Mouse (Mus musculus) retina, adult 2 months (tissue): ENCODE data around the gene BC005624.
"Not testable (repeated sequence)": the region's sequence is repeated elsewhere in the genome, so short reads cannot be mapped to it uniquely, and the experiment has no call there.

Source experiments
- DNase-seq: peaks from one replicate; pipeline ENCODE4 v3.0.0-alpha.2; 2012; ENCODE audit warnings: low read depth, low spot score

The BC005624 gene

DNA sequence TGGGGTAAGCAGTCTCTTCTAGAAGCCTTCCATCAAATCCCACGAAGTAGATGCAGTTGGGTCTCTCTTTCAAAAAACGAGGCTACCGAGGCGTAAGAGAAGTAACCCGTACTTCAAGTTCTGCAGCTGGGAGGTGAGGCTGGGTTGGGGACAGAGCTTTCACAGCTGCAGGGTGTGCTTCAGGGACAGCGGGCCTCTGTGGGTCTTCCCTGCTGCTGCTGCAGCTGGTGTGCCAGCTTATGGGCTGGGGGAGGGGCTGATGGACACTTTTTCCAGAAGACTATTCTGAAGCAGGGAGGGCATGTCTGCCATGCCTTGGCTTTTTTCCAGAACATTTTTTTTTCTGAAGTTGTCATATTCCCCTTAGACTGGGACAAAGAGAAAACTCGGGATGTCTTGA, 1.0 kb upstream of the BC005624 start:
- no peak for DNase-seq

DNA sequence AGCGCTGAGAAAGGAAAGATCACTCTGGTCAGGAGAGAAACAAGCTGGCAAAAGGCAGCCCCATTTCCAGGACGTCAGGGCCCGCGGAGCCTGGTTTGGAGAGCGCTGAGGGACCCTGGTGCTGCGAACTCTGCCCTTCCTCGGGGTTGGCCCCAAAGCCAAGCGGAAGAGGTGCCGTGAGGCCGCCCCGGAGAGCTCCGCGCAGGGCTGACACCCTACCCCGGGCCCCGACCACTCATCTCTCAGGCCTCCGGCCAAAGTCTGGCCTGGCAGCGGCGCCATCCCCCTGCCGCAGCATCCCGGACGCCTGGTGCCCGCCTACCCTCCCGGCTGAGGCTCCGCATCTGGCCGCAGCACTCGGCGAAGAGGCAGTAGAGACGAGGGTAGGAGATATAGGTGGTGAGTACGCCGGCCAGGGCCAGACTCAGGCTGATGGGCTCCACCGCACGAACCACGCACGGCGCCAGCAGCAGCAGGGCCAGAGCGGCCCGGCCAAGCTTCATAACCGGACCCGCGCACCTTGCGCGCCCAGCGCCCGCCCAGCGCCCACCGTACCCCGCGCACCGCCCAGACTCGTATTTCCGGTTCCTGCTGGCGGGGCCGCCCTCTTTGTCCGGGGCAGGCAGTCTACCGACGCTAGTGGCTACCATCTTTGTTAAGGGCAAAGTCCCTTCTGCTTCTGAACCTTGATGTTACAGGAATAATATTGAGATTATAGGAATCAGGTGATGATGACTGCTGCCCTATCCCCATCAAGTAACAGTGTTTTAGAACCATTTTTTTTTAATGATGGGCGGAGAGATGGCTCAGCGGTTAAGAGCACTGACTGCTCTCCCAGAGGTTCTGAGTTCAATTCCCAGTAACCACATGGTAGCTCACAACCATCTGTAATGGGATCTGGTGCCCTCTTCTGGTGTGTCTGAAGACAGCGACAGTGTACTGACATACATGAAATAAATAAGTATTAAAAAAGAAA, 14.4 kb downstream of the BC005624 start, which contains the start of gene Tor1a:
Gene Tor1a (minus strand): TSS at position 582 of the 976 bp plus-strand sequence.
- DNase-seq, result peak; percentile 78

DNA sequence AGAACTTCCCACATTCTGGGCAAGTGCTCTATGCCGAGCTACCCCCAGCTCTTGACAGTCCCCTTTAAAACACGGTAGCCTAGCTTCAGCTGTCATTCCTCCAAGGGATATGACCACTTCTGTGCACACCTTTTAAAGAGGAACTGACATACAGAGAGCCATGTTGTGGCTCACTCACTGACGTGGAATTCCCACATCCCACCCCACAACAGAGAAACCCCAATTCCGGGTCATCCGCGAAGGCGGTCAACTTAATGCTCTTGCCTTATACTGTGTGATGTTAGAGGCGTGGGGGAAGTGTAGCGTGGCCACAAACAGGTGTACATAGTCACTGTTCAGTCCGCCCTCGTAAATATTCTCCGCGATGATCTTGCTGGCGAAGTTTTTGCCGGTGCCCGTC, 15.2 kb downstream of the BC005624 start:
- no peak for DNase-seq

DNA sequence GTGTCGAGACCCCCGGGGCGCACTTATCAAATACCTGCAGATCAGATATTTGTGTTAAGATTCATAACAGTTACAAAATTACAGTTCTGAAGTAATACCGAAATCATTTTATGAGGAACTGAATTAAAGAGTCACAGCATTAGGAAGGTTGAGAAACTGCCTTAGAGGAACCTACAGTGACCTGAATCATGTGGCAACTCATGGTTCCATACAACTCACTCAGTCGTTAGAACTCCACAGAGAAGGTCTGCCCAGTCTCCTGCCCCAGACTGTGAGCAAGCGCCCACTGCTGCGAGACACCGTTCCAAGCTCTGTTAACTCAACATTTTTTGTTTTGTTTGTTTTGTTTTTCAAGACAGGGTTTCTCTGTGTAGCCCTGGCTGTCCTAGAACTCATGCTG, 16.4 kb downstream of the BC005624 start:
- DNase-seq, result no peak

DNA sequence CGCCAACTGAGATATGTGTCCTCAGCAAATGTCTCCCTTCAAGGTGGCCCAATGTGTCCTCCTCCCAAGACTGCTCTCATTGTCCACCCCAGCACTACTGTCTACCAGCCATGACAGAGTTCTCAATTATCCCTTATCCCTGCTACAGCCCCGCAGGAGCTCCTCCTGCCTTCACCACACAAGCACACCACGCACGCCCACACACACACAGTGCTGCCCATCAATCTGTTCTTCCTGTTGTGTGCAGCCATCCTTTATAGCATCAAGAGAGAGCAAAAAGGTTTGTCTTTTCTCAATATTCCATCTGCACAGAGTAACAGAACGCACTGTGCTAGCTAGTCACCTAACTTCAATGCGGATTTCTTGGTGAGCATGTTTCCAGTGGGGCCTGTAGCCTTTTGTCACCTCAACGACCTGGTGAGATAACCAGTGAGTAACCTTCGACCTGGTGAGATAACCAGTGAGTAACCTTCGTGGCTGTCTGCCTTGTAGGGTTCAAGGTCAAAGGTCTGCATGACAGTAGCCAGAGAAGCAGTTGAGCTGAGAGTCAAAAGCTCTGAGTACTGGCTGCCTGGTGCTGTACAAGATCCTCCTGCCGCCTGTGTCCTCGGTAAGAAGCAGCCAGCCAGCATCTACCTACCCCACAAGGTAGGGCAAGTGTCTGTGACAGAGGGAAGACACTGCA, 19.3 kb downstream of the BC005624 start:
- no peak for DNase-seq

DNA sequence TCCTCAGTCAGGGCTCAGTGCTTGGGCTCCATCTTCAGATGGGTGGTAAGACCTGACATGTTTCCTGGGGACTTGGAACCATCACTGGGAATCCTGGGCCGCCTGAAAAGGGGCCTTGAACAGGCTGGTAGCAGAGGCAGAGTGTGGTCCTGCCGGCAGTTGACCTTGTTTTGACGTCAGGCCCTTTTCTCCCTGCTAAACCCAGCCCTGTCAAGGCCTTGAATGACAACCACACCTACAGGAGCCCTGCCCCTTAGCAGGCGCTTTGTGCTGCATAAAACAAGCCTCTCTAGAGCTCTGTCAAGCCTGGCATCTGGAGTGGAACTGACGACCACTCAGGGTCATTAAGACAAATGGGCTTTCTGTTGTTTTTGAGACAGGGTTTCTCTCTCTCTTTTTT, 22.1 kb downstream of the BC005624 start:
- no peak for DNase-seq

DNA sequence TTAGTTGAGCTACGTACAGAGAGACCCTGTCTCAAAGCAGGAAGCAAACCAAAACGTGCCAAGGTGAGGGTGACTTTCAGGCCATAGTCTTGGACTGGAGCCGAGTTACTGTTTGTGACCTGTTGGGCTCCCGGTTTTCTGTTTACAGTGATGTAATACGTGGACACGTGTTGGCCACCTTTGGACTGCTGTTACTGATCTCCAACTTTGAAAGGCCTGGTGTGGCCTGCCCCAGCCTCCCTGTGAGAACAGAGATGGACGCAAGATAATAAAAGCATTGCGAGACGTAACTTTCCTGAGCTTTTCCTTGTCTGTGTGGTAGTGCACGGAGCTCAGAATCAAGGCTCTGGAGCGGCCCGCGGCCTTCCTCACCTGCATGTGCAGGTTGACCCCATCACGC, 23.3 kb downstream of the BC005624 start:
- DNase-seq, result no peak

DNA sequence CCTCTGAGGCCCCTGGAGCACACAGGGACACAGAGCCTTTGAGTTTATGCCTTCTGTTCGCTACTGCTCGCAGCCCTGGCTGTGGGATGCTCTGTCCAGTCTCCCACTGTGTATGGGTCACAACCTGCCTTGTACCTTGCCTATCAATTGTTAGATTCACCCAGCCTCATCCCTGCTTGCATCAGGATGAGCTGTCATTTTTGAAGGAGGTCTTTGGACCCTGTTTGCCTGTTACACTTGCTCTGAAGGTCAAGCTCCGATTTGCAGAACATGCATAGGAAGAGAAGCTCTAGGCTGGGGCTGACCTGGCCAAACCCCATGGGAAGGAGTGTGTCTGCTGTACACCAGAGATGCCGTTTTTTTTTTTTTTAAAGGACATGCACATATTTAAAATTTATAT, 24.5 kb downstream of the BC005624 start:
- DNase-seq, result no peak

DNA sequence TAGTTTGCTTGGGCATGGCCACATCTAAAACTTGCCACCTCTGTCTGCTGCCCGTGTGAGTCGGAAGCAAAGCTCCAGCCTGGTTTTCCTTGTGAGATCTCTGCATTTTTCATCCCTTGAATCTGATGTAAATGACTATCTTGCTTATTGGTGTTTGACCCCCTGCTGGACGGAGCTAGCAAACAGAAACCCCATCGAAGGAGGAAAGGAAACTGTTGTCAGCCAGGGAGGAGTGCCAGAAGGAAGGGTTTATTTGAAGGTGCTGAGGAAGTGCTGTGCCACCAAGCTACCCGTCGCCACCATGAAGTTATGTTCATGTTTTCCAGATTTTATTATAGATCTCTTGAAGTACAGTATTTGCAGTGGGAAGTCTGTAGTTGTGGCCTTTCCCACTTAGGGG, 27.2 kb downstream of the BC005624 start:
- DNase-seq, result no peak

DNA sequence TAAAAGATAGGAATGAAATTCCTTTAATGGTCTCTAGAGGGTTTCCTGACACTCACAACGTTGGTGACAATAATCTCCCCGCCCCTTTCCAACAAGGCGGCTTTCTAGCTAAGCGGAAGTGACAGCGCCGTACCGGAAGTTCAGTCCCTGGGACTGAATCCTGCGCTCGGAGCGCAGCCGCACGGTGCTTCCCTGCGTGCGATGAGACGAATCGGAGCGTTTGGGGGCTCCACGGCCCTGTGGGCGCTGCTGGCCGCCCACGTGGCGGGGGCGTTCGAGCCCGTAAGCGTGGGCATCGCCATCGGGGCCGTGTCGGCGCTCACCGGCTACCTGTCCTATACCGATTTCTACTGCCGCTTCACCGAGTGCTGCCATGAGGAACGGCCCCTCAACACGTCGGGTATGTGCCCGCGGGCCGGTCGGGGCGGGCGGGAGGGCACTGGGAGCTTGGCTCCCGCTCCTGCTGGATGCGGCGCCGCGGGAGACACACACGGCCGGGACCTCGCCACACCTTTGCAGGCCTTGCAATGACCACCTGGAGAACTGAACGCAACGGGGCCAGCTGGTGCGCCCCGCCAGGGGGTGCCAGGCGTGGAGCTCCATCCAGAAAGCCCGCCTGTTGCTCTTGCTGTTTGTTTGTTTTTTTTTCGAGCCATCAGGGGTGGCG, 29.0 kb downstream of the BC005624 start, which contains the start of gene Tor1b:
Gene Tor1b (plus strand): TSS at position 136 of the 667 bp plus-strand sequence.
- DNase-seq, result peak; percentile 79

DNA sequence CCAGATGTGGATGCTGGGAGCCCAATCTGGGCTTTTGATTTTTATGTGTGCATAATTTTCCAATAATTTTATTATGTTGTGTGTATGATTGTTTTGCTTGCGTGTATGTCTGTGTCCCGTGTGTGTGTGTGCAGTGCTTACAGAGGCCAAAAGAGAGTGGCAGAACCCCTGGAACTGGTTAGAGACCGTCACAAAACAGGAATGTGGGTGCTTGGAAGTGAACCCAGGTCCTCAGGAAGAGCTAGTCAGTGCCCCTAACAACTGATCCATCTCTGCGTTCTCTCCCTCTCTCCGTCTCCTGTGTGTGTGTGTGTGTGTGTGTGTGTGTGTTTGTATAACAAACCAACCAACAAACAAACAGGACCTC, 29.6 kb downstream of the BC005624 start:
- DNase-seq, result no peak

DNA sequence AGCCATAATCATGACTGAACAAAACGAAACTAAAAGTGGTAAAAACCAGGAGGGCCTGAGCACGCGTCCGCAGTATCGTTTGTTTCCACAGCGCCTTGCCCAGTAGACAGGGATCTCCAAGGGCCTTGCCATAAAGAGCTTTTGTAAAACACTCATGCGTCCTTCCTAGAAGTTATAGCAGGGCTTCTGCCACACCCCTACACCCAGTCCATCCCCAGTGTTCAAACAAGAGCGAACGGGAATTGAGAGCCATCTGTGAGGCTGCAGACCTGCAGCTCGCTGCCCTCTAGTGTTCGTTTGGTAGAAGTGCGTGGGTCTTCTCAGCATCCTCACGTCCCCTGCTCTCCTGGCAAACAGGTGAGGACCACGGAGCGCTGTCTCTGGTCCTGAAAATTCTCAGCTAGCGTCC, 39.4 kb downstream of the BC005624 start:
- no peak for DNase-seq

DNA sequence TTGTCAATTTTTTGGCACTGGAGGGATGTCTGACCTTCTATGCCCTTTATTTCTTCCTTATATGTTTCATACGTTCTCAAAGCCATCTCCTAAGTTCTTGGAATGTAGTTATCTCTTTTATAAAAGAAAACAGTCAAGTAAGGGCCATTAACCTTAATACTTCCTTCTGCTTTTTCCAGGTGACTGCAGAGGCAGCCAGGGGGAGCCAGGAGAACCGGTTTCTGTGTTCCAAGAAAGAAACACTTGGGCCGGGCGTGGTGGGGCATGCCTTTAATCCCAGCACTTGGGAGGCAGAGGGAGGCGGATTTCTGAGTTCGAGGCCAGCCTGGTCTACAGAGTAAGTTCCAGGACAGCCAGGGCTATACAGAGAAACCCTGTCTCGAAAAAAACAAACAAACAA, 39.9 kb downstream of the BC005624 start:
- not testable (repeated sequence) for DNase-seq

DNA sequence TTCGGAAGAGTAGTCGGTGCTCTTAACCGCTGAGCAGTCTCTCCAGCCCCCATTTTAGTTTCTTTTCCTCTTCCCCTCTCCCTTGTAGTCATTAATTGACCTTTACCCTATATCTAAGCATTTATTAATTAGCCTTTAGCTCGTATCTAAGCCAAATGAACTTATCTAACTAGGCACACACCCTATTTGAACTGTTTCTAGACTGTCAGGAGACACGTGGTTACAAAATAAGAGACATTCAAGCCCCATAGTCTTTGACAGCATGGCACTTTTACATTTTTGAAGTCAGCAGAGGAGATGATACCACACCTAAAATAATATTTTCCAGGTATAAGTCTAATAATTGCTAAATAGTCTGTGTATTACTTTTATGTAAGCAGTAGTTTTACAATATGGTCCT, 40.4 kb downstream of the BC005624 start:
- DNase-seq, result no peak

DNA sequence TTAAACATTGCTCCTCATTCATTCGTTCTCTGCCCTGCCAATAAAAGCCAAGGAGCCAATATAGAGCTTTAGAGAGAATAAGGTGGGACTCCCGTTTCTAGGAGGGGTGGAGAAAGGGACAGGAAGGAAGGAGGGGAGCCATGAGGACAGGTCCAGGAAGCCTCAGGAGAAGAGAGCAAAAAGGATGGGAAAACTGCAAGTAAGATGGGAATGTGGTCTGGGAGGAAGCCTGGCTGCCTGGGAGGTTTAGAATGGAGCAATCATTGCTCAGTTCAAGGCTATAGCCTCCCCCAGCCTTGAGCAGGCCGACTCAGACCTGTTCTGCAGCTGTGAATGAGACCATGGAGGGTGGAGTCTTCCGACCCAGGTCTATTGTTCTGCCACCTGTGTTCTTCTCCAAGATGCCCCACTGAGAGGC, 43.4 kb downstream of the BC005624 start:
- DNase-seq, result no peak

DNA sequence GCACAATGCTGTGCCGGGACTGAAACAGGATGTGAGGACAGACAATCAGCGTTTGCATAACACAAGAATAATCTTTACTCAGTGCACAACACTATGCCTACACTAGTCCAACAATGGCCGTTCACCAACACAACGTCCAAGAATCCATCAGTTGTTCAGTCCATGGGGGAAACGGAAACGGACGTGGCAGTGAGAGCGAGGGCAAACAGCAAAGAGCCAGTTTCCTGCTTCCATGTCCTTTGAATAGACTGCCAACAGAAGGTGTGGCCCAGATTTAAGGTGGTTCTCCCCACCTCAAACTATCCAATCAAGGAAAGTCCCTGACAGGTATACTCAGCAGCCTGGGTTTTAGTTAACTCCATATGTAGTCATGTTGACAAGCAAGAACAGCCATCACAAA, 44.3 kb downstream of the BC005624 start:
- DNase-seq, result no peak

DNA sequence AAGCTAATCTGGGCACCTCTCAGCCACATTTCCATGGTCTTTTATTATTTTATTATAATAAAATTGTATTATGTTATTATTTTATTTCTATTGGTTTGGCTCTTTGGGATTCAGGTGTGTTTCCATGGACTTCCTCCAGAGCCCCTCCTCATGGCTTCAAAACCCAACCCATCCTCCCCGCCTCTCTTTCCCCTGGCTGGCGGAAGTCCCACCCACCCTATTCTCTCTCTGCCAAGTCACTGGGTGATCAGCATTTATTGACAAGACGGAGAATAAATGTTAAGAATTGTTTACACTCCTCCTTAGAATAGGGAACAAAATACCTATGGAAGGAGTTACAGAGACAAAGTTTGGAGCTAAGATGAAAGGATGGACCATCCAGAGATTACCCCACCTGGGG, 45.2 kb downstream of the BC005624 start:
- no peak for DNase-seq

DNA sequence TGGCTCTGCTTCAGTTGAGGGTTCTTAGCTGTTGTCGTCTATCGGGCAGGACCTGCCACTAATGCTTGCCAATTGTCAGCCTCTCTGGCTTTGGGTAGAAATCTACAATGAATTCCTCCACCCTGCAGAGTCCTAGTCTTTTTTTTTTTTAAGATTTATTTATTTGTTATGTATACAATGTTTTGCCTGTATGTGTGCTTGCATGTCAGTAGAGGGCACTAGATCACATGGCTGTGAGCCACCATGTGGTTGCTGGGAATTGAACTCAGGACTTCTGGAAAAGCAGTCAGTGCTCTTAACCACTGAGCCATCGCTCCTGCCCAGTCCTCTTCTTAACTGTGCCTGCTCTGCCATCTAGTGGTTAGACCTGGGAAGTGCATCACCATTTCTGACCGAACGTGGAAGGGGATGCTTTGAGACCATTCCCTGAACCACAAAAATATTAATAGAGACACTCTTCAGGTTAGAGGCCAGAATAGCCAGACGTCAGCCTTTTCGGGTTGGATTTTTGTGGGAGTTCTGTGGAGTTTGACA, 48.0 kb downstream of the BC005624 start:
- DNase-seq, result peak; percentile 47

DNA sequence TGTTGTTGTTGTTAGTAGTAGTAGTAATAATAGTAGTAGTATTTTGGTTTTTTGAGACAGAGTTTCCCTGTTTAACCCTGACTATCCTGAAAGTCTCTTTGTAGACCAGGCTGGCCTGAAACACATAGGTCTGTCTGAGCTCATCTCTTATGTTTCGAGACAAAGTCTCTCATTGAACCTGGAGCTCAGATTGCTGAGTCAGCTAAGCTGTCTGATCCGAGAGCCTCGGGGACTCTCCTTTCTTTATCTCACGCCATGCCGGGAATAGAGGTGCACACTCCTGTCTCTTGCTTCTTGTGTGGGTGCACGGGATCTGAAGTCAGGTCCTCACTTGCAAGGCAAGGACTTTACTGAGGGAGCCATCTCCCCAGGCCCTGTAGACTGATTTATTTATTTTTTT, 49.0 kb downstream of the BC005624 start:
- no peak for DNase-seq

DNA sequence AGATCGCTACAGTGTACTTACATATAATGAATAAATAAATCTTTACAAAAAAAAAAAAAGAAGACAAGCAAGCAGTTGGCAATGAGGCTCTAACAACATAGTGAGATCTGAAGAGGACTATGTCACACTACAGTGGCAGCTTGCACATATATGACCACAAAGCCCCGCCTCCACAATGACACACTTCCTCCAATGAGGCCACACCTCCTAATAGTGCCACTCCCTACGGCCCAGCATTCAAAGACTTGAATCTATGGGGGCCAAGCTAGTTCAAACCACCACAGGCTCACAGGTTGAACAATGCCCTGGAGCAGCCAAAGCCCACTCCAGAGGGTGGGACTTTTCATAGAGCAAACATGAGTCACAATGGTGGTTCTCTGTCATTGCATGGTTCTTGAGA, 50.1 kb downstream of the BC005624 start:
- DNase-seq, result no peak

DNA sequence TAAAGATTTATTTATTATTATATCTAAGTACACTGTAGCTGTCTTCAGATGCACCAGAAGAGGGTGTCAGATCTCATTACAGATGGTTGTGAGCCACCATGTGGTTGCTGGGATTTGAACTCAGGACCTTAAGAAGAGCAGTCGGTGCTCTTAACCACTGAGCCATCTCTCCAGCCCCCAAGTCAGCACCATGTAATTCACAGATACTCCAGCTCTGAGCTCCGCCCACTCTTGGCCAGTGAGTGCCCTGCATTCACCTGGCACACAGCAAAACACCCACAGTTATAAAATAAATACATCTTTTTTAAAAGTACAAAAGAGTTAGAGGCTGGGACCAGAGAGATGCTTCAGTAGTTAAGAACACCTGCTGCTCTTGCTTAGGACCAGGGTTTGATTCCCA, 51.2 kb downstream of the BC005624 start:
- not testable (repeated sequence) for DNase-seq

DNA sequence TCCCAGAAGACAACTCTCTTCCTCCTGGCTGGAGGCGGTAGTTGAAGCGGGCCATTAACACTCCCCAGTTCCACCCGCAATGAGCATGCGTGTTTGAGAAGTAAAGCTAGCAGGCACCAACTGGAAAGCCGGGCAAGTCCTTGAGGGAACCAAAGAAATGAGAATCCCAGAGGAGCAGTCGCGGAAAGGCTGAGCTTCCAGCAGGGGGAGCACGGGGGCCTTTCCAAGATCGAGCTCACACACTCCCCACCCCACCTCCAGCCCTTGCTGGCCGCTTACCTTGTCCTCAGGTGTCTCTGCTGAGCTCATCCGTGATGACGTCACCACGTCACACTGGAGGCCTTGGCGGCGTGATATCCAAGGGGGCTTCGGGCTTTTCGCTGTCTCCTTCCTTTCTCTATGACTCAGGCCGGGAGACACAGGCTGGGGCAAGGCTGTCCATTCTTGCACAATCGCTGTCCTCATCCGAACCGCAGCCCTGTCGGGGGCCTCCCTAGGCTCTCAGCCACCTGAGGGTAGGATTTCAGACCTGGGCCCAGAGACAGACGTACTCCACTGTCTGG, 52.4 kb downstream of the BC005624 start, which contains the start of gene Ptges:
Gene Ptges (minus strand): TSS at position 381 of the 563 bp plus-strand sequence.
- DNase-seq, result no peak
